Mouse (Mus musculus) liver, embryonic 14.5 days (tissue): ENCODE data around the gene Cd6.

Source experiments
- CTCF ChIP-seq: IDR thresholded peaks from 2 replicates; pipeline ENCODE4 v1.5.1; 2016; ENCODE audit warnings: antibody characterized with exemption, low read depth, control low read depth
- EP300 ChIP-seq: IDR thresholded peaks from 2 replicates; pipeline ENCODE4 v1.6.1; 2016; ENCODE audit warnings: antibody characterized with exemption, low read depth

DNA sequence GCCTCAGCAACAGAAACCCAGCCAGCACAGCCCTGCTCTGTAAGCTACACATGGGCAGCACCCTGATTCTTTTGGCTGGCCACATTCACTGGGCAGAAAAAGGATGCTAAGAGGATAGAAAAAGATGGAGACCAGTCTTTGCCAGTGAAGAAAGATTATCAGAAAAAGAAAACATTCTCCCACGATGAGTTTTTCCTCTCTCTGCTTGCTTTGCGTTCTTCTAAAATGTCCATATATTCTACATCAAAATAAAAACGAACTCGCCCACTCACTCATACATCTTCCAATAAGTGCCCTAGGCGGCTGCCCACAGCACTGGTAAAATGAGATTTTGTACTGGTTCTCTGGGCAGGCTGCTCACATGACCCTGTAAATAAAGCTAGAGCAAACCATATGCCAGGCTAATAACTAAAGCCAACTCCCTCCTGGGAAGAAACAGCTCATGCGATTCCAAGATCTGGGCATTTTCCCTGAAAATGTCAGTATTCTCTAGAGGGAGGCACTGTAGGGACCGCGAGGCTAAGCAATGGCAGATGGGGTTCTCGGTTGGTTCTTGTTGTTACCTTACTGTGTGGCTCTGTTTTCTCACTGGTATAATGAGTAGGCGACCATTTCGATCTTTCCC, 24.1 kb downstream of the Cd6 start:
- TF ChIP-seq CTCF (no peak), EP300 (no peak)
